Mouse (Mus musculus) limb, embryonic 13.5 days (tissue): Measurements from ENCODE around the gene Gm14406. TPM values are rescaled to one million over a fixed set of nuclear protein-coding genes. Genes with fewer than 3 reads are reported as not detected.

Source experiments
- polyA plus RNA-seq: library from polyadenylated mRNA; unstranded; fragments of >200 nt; fragmentation: Nextera tagmentation; extraction: Ambion mirVana; gene quantifications from 2 replicates; pipeline ENCODE4 v1.2.1, GENCODE M21; 2015

Gm14406 gene
- polyA plus RNA-seq, 1 experiment from 2014 or later: not detected

Other genes with a start within 250 kb of the Gm14406 start
- 11.0 and 11.5 TPM in 2 replicates for gene Gm14418, start 179.9 kb downstream of the Gm14406 start, polyA plus RNA-seq
- 11.6 and 13.4 TPM in 2 replicates for gene Zfp970, start 113.5 kb downstream of the Gm14406 start, polyA plus RNA-seq
- 5.8 and 6.5 TPM in 2 replicates for gene Gm14403, start 80.0 kb downstream of the Gm14406 start, polyA plus RNA-seq
- 9.6 and 9.8 TPM in 2 replicates for gene Gm14322, start 181.1 kb upstream of the Gm14406 start, polyA plus RNA-seq